Mouse (Mus musculus) brain, embryonic 14.5 days (tissue): ENCODE measurements around the gene Vps8.

Source experiments
- CTCF ChIP-seq: fragments of 200-500 bp; IDR thresholded peaks from 2 replicates; pipeline ENCODE4 v1.5.1; 2012; ENCODE audit warnings: inconsistent platforms, mild to moderate bottlenecking, moderate library complexity, borderline replicate concordance; ENCODE audit not compliant: insufficient read depth, insufficient read length; ENCODE audit errors: extremely low read depth
- POLR2A ChIP-seq: fragments of 200-500 bp; IDR thresholded peaks from 2 replicates; pipeline ENCODE4 v1.6.1; 2012; ENCODE audit warnings: mild to moderate bottlenecking, inconsistent platforms, borderline replicate concordance; ENCODE audit not compliant: poor library complexity, insufficient read depth, insufficient read length, severe bottlenecking; ENCODE audit errors: extremely low read depth

DNA sequence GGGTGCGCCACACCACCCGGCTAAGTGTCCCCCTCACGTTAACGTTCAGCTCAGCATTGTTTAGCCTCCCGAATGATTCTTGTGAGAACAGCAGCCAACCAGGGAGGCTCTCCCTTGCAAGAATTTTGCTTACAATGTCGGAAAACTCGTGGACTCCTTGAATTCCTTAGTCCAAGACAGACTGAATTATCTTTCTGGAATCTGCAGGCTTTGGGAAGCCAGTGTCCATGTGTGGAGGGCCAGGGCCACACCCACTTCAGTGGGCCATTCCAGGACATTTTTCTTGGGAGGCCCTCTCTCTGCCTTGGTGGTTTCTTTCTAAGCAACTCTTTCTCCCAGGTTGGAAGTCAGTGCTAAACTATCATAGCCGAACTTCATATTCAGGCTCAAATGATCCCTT lies 46.6 kb upstream of the Vps8 start:
- TF ChIP-seq CTCF, result no peak
- TF ChIP-seq POLR2A, result no peak
